Mouse (Mus musculus) lung, postnatal 0 days (tissue): Measurements from ENCODE around the gene 1700049E17Rik2. TPM values are rescaled to one million over a fixed set of nuclear protein-coding genes. Genes with fewer than 3 reads are reported as not detected.

Experiments used
- polyA plus RNA-seq: library from polyadenylated mRNA; unstranded; fragments of >200 nt; fragmentation: Nextera tagmentation; extraction: Ambion mirVana; gene quantifications from 2 replicates; pipeline ENCODE4 v1.2.1, GENCODE M21; 2015

The 1700049E17Rik2 gene
- polyA plus RNA-seq, 1 experiment from 2014 or later, result not detected

Other genes starting within 250 kb of the 1700049E17Rik2 start
- not detected in 2 replicates for gene Gm5798, start 224.6 kb upstream of the 1700049E17Rik2 start, polyA plus RNA-seq
- gene Gm7945, start 186.8 kb upstream of the 1700049E17Rik2 start, polyA plus RNA-seq, result not detected in 2 replicates
- not detected in 2 replicates for gene Gm6482, start 164.9 kb upstream of the 1700049E17Rik2 start, polyA plus RNA-seq
- gene Gm7954, start 119.7 kb upstream of the 1700049E17Rik2 start, polyA plus RNA-seq, result not detected in 2 replicates
- not detected in 2 replicates for gene Gm3486, start 83.7 kb upstream of the 1700049E17Rik2 start, polyA plus RNA-seq
- not detected in 2 replicates for gene Gm7970, start 17.6 kb upstream of the 1700049E17Rik2 start, polyA plus RNA-seq
- gene Gm3072, start 51.4 kb downstream of the 1700049E17Rik2 start, polyA plus RNA-seq, result not detected in 2 replicates
- not detected in 2 replicates for gene Gm3676, start 73.3 kb downstream of the 1700049E17Rik2 start, polyA plus RNA-seq
- not detected in 2 replicates for gene Gm8068, start 128.7 kb downstream of the 1700049E17Rik2 start, polyA plus RNA-seq
- gene Gm7929, start 177.4 kb downstream of the 1700049E17Rik2 start, polyA plus RNA-seq, result not detected in 2 replicates
- not detected in 2 replicates for gene Gm47189, start 199.2 kb downstream of the 1700049E17Rik2 start, polyA plus RNA-seq